In the genomic region with DNA sequence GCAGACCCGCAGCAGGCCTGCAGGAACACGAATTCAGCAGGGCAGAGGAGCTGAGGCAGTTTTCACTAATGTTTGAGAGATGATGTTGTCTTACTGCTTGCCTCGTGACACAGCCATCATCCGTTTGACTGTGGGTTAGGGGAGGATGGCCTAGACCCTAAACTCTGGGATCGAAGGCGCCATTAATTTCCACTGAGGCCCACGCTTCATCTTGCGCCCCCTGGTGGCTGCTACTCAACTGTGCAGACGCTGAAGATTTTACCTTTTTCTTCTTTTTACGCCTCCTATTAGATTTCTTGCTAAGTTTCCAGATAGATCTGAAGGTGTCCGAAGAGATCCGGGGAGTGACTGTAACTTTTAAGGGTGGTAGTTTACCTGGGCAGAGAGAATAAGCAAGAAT, we compare ENCODE assay signal across 9 mouse cellular contexts. TPM values are rescaled to one million over a fixed set of nuclear protein-coding genes. Genes with fewer than 3 reads are reported as not detected.
A peak's percentile ranks its signal among the peaks of the same experiment; 100 is the strongest.
DNase-seq lines count a peak whose midpoint lies in the region; ATAC-seq and TF ChIP-seq lines count a peak whose summit lies in the region.
"Had no signal": no experiment of that assay in that cellular context is flagged by ENCODE, and none has a peak within 500 bp of the region (broad histone marks: within the 10 kb centered on the region; RNA-seq: fewer than 3 reads in every experiment).

No protein-coding gene starts in this region.

- peak; percentile 74 to 81 for DNase-seq in cerebellum, postnatal 10 days
- no peak for DNase-seq in midbrain, postnatal 0 days (ENCODE audit: low spot score)
- no peak for DNase-seq in midbrain, embryonic 11.5 days (ENCODE audit: low spot score, missing footprints)
- DNase-seq in cerebellum, postnatal 36 days = peak; percentile 40 to 49
- peak; percentile 62 for DNase-seq in thymus, postnatal 14 days

- 34% methylated on average over 12 of the region's 12 CpGs for WGBS in midbrain, postnatal 0 days
- 40% methylated on average over 12 of the region's 12 CpGs for WGBS in midbrain, embryonic 11.5 days

- no peaks in the 10 kb centered on the region for H3K27me3 ChIP-seq in midbrain, postnatal 0 days (ENCODE audit: insufficient read depth, low read length)
- no peaks in the 10 kb centered on the region for H3K27me3 ChIP-seq in midbrain, embryonic 11.5 days (ENCODE audit: control insufficient read depth, insufficient read depth, low read length)

- H3K9me3 ChIP-seq in midbrain, postnatal 0 days (ENCODE audit: low read length) = no peaks in the 10 kb centered on the region
- no peaks in the 10 kb centered on the region for H3K9me3 ChIP-seq in midbrain, embryonic 11.5 days (ENCODE audit: control insufficient read depth, low read length)

- TF ChIP-seq CTCF in midbrain, postnatal 0 days (IDR thresholded peaks at IDR 0.05) = peak; percentile 75

- H3K36me3 ChIP-seq in midbrain, postnatal 0 days (ENCODE audit: insufficient read depth, low read length) = no peaks in the 10 kb centered on the region
- no peaks in the 10 kb centered on the region for H3K36me3 ChIP-seq in midbrain, embryonic 11.5 days (ENCODE audit: control insufficient read depth, insufficient read depth, low read length)

- no peak overlapping the region for H3K4me3 ChIP-seq in midbrain, postnatal 0 days (ENCODE audit: low read depth, low read length)
- H3K4me3 ChIP-seq in midbrain, embryonic 11.5 days (ENCODE audit: low read depth, low read length) = no peak overlapping the region

- no peak overlapping the region for H3K4me2 ChIP-seq in midbrain, postnatal 0 days (ENCODE audit: low read depth, low read length, poor library complexity, severe bottlenecking)
- H3K4me2 ChIP-seq in midbrain, embryonic 11.5 days = no peak overlapping the region

- H3K4me1 ChIP-seq in midbrain, postnatal 0 days (ENCODE audit: insufficient read depth, low read length) = no peaks in the 10 kb centered on the region
- no peaks in the 10 kb centered on the region for H3K4me1 ChIP-seq in midbrain, embryonic 11.5 days (ENCODE audit: control insufficient read depth, insufficient read depth, low read length)

- H3K27ac ChIP-seq in midbrain, postnatal 0 days (ENCODE audit: low read depth, low read length) = no peak overlapping the region
- no peak overlapping the region for H3K27ac ChIP-seq in midbrain, embryonic 11.5 days (ENCODE audit: low read depth, low read length)

- H3K9ac ChIP-seq in midbrain, postnatal 0 days (replicated peaks; ENCODE audit: low read length, poor library complexity, severe bottlenecking) = no peak overlapping the region
- H3K9ac ChIP-seq in midbrain, embryonic 11.5 days (ENCODE audit: low read length) = no peak overlapping the region

- ATAC-seq in cerebellum, adult (ENCODE audit: insufficient number of reproducible peaks, low FRiP score, low TSS enrichment) = no peak
- no peak for ATAC-seq in midbrain, postnatal 0 days (ENCODE audit: low FRiP score)
- ATAC-seq in midbrain, embryonic 11.5 days (ENCODE audit: low FRiP score) = no peak
- ATAC-seq in hematopoietic stem cell, adult 5-6 weeks (replicated peaks in 1 of 2; ENCODE audit: insufficient read depth in 1 of 2, low FRiP score in 2 of 2, low TSS enrichment in 1 of 2, low read depth in 1 of 2, poor library complexity in 2 of 2, severe bottlenecking in 2 of 2) = peak; percentile 27 to 69; a peak in 1 of 4 replicates
- ATAC-seq in megakaryocyte progenitor cell, adult 5-6 weeks (replicated peaks; ENCODE audit: poor library complexity) = peak; percentile 92

RNA-seq across cellular contexts. Expression of a gene that starts 13.3 kb away (rescaled TPM):
- 267 and 406 TPM in 2 replicates for total RNA-seq in midbrain, postnatal 0 days (2014; rRNA removed)
- 215 and 217 TPM in 2 replicates for polyA plus RNA-seq in midbrain, postnatal 0 days (2015; fragmentation: Nextera tagmentation; extraction: Ambion mirVana)
- polyA plus RNA-seq in midbrain, embryonic 11.5 days (2014; fragmentation: Nextera tagmentation; extraction: Ambion mirVana) = 293 and 294 TPM in 2 replicates
- 52.5 and 56.7 TPM in 2 replicates for total RNA-seq in hematopoietic stem cell, adult 5-6 weeks (2017)
- total RNA-seq in megakaryocyte progenitor cell, adult 5-6 weeks (2015) = 133 and 138 TPM in 2 replicates
- 52.0 and 52.2 TPM in 2 replicates for total RNA-seq in megakaryocyte progenitor cell, adult 5-6 weeks (2017)

RNA-seq across cellular contexts. Expression of a gene that starts 33.3 kb away (rescaled TPM):
- 0.57 and 0.60 TPM in 2 replicates for total RNA-seq in midbrain, postnatal 0 days (2014; rRNA removed)
- polyA plus RNA-seq in midbrain, postnatal 0 days (2015; fragmentation: Nextera tagmentation; extraction: Ambion mirVana) = 0.20 and 0.47 TPM in 2 replicates
- polyA plus RNA-seq in midbrain, embryonic 11.5 days (2014; fragmentation: Nextera tagmentation; extraction: Ambion mirVana) = not detected in 2 replicates
- total RNA-seq in hematopoietic stem cell, adult 5-6 weeks (2017) = not detected in 2 replicates
- total RNA-seq in megakaryocyte progenitor cell, adult 5-6 weeks (2015) = not detected in 2 replicates
- total RNA-seq in megakaryocyte progenitor cell, adult 5-6 weeks (2017) = 0.24 TPM in 1 of 2 replicates, not detected in the other
- polyA plus RNA-seq: stomach, embryonic 16.5 days had no signal

Comparison
In these comparisons a context has a peak if more than half of its experiments do, and no peak if none do; other contexts are left out.
1. DNase-seq: peak in cerebellum, postnatal 10 days (2 of 2), cerebellum, postnatal 36 days (2 of 2) and thymus, postnatal 14 days (single experiment); none in midbrain, postnatal 0 days (single experiment) and midbrain, embryonic 11.5 days (single experiment).
2. ATAC-seq: peak in hematopoietic stem cell, adult 5-6 weeks (2 of 2) and megakaryocyte progenitor cell, adult 5-6 weeks (single experiment); none in cerebellum, adult (single experiment), midbrain, postnatal 0 days (single experiment) and midbrain, embryonic 11.5 days (single experiment).